Mouse (Mus musculus): ENCODE results near the gene Fcgbp. TPM values are rescaled to one million over a fixed set of nuclear protein-coding genes. Genes with fewer than 3 reads are reported as not detected.
A peak's percentile ranks its signal among the peaks of the same experiment; 100 is the strongest.

The Fcgbp gene
- polyA plus RNA-seq (2015; fragmentation: Nextera tagmentation; extraction: Ambion mirVana) = 1.5 and 2.4 TPM in 2 replicates

DNA sequence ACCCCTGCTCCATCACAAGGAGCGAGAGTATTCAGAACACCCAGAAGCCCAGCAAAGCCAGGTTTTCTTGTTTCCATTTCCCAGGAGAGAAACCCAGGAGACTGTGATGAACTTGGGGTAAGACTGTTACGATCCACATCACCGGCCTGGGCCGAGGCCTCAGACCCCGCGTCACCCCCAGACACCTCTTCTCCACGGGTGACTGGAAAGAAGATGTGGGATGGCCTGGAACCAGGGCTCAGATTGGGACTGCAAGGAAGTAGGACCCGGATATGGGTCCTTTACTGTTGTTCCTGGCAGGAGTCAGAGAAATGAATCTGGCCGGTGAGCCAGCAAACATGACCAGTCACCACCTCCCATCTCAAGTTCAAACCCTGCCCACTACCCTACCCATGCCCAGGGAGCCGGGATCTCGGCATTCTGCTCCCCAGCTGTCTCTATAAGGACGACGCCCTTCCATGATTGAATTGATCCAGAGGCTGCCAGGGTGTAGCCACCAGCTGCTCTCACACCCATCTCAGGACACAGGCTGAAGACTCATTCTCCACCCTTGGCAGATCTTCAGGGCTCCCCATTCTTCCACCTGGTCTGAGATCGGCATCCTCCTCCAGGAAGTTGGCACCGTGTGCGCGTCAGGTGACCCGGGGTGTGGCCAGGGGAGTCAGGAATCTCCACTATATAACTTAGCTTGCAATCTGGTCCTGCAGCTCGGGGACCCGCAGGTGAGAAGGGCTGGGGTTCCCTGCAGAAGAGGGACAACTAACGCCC is at the start of gene Fcgbp:
Gene Fcgbp (plus strand): TSS at position 706 of the 768 bp plus-strand sequence.
- H3K36me3 ChIP-seq (ENCODE audit: control insufficient read depth, insufficient read depth, low read length) = no peaks in the 10 kb centered on the region
- WGBS = 79% methylated on average over 21 of the region's 21 CpGs
- no peak within 1 kb of the TSS for H3K27ac ChIP-seq (ENCODE audit: low read length)
- H3K27me3 ChIP-seq (ENCODE audit: control insufficient read depth, insufficient read depth, low read depth, low read length) = no peaks in the 10 kb centered on the region
- H3K9ac ChIP-seq (ENCODE audit: low read length) = no peak within 1 kb of the TSS
- H3K9me3 ChIP-seq (ENCODE audit: control insufficient read depth, low read length) = no peaks in the 10 kb centered on the region
- no peak within 1 kb of the TSS for H3K4me3 ChIP-seq (ENCODE audit: low read length)
- no peak for ATAC-seq (ENCODE audit: low read depth)
- H3K4me2 ChIP-seq (ENCODE audit: low read depth, low read length) = no peak within 1 kb of the TSS
- peaks cover 3% of the 10 kb centered on the region; the same call in 1 of the 2 replicates for H3K4me1 ChIP-seq (replicated peaks; ENCODE audit: control insufficient read depth, insufficient read depth, low read length)

GRCm38 (mm10) chr7:28044524-28044923 is 26.5 kb upstream of the Fcgbp start:
- ATAC-seq (ENCODE audit: low read depth) = no peak
- Histone ChIP-seq H3K9ac (ENCODE audit: low read length) (no peak overlapping the region), H3K27me3 (ENCODE audit: control insufficient read depth, insufficient read depth, low read depth, low read length) (no peaks in the 10 kb centered on the region), H3K4me1 (replicated peaks; ENCODE audit: control insufficient read depth, insufficient read depth, low read length) (peaks cover 5% of the 10 kb centered on the region), H3K4me3 (ENCODE audit: low read length) (no peak overlapping the region), H3K36me3 (ENCODE audit: control insufficient read depth, insufficient read depth, low read length) (peaks cover 57% of the 10 kb centered on the region), H3K27ac (ENCODE audit: low read length) (no peak overlapping the region), H3K4me2 (ENCODE audit: low read depth, low read length) (no peak overlapping the region), H3K9me3 (ENCODE audit: control insufficient read depth, low read length) (no peaks in the 10 kb centered on the region)
- WGBS = 80% methylated on average over 4 of the region's 4 CpGs

- peak within 1 kb of the TSS; percentile 77 for H3K4me2 ChIP-seq (ENCODE audit: low read depth, low read length)
- no peaks in the 10 kb centered on the region for H3K9me3 ChIP-seq (ENCODE audit: control insufficient read depth, low read length)
- H3K4me1 ChIP-seq (replicated peaks; ENCODE audit: control insufficient read depth, insufficient read depth, low read length) = peaks cover 5% of the 10 kb centered on the region
- H3K27me3 ChIP-seq (ENCODE audit: control insufficient read depth, insufficient read depth, low read depth, low read length) = no peaks in the 10 kb centered on the region
- peaks cover 32% of the 10 kb centered on the region for H3K36me3 ChIP-seq (ENCODE audit: control insufficient read depth, insufficient read depth, low read length)
- peak within 1 kb of the TSS; percentile 84 for H3K4me3 ChIP-seq (ENCODE audit: low read length)
- H3K27ac ChIP-seq (ENCODE audit: low read length) = no peak within 1 kb of the TSS
- WGBS = under 1% methylated on average over 52 of the region's 52 CpGs
- peak; percentile 97 for ATAC-seq (ENCODE audit: low read depth)
- peak within 1 kb of the TSS; percentile 84 for H3K9ac ChIP-seq (ENCODE audit: low read length)
Measured at GRCm38 (mm10) chr7:28049476-28050409, 21.3 kb upstream of the Fcgbp start, which contains the start of gene Psmc4. Psmc4 (minus strand) TSS chr7:28050101.

- Histone ChIP-seq H3K9me3 (ENCODE audit: control insufficient read depth, low read length) (no peaks in the 10 kb centered on the region), H3K27ac (ENCODE audit: low read length) (no peak overlapping the region), H3K4me2 (ENCODE audit: low read depth, low read length) (peak overlapping the region; percentile 39), H3K27me3 (ENCODE audit: control insufficient read depth, insufficient read depth, low read depth, low read length) (no peaks in the 10 kb centered on the region), H3K4me1 (replicated peaks; ENCODE audit: control insufficient read depth, insufficient read depth, low read length) (peaks cover 5% of the 10 kb centered on the region), H3K36me3 (ENCODE audit: control insufficient read depth, insufficient read depth, low read length) (peaks cover 28% of the 10 kb centered on the region), H3K4me3 (ENCODE audit: low read length) (peak overlapping the region; percentile 14), H3K9ac (ENCODE audit: low read length) (peak overlapping the region; percentile 63)
- WGBS = 52% methylated on average over 17 of the region's 17 CpGs
- ATAC-seq (ENCODE audit: low read depth) = no peak
Measured at GRCm38 (mm10) chr7:28050584-28050983, 20.5 kb upstream of the Fcgbp start.

- Histone ChIP-seq H3K36me3 (ENCODE audit: control insufficient read depth, insufficient read depth, low read length) (peaks cover 4% of the 10 kb centered on the region), H3K9ac (ENCODE audit: low read length) (no peak overlapping the region), H3K4me1 (replicated peaks; ENCODE audit: control insufficient read depth, insufficient read depth, low read length) (peaks cover 5% of the 10 kb centered on the region), H3K4me3 (ENCODE audit: low read length) (no peak overlapping the region), H3K27me3 (ENCODE audit: control insufficient read depth, insufficient read depth, low read depth, low read length) (no peaks in the 10 kb centered on the region), H3K9me3 (ENCODE audit: control insufficient read depth, low read length) (no peaks in the 10 kb centered on the region), H3K27ac (ENCODE audit: low read length) (peak overlapping the region; percentile 74), H3K4me2 (ENCODE audit: low read depth, low read length) (no peak overlapping the region)
- ATAC-seq (ENCODE audit: low read depth) = peak; percentile 52
- 51% methylated on average over 6 of the region's 6 CpGs for WGBS
Measured at GRCm38 (mm10) chr7:28053046-28053930, 17.7 kb upstream of the Fcgbp start.

DNA sequence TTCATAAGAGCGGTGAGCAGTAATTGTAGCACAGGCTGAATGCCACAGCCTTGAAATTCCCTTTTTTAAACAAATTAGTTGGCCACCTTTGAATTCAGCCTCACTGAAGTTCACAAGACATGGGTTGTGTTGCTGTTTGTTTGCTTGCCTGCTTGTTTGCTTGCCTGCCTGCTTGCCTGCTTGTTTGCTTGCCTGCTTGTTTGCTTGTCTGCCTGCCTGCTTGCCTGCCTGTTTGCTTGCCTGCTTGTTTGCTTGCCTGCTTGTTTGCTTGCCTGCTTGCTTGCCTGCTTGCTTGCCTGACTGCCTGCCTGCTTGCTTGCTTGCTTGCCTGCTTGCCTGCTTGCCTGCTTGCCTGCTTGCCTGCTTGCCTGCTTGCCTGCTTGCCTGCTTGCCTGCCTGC is 11.1 kb upstream of the Fcgbp start:
- H3K27ac ChIP-seq (ENCODE audit: low read length) = no peak overlapping the region
- ATAC-seq (ENCODE audit: low read depth) = no peak
- H3K9ac ChIP-seq (ENCODE audit: low read length) = no peak overlapping the region
- no peaks in the 10 kb centered on the region for H3K4me1 ChIP-seq (replicated peaks; ENCODE audit: control insufficient read depth, insufficient read depth, low read length)
- no peaks in the 10 kb centered on the region; the same call in 1 of the 2 replicates for H3K9me3 ChIP-seq (ENCODE audit: control insufficient read depth, low read length)
- no peaks in the 10 kb centered on the region for H3K36me3 ChIP-seq (ENCODE audit: control insufficient read depth, insufficient read depth, low read length)
- no peak overlapping the region for H3K4me2 ChIP-seq (ENCODE audit: low read depth, low read length)
- no peak overlapping the region for H3K4me3 ChIP-seq (ENCODE audit: low read length)
- WGBS = 85% methylated on average over 1 of the region's 1 CpGs
- H3K27me3 ChIP-seq (ENCODE audit: control insufficient read depth, insufficient read depth, low read depth, low read length) = no peaks in the 10 kb centered on the region

- peaks cover 3% of the 10 kb centered on the region; the same call in 1 of the 2 replicates for H3K4me1 ChIP-seq (replicated peaks; ENCODE audit: control insufficient read depth, insufficient read depth, low read length)
- H3K4me3 ChIP-seq (ENCODE audit: low read length) = no peak overlapping the region
- H3K4me2 ChIP-seq (ENCODE audit: low read depth, low read length) = no peak overlapping the region
- H3K36me3 ChIP-seq (ENCODE audit: control insufficient read depth, insufficient read depth, low read length) = no peaks in the 10 kb centered on the region
- no peak overlapping the region for H3K27ac ChIP-seq (ENCODE audit: low read length)
- WGBS = 61% methylated on average over 3 of the region's 3 CpGs
- no peak overlapping the region for H3K9ac ChIP-seq (ENCODE audit: low read length)
- ATAC-seq (ENCODE audit: low read depth) = no peak
- no peaks in the 10 kb centered on the region; the same call in 1 of the 2 replicates for H3K9me3 ChIP-seq (ENCODE audit: control insufficient read depth, low read length)
- no peaks in the 10 kb centered on the region for H3K27me3 ChIP-seq (ENCODE audit: control insufficient read depth, insufficient read depth, low read depth, low read length)
Measured at GRCm38 (mm10) chr7:28068661-28069060, 2.4 kb upstream of the Fcgbp start.

DNA sequence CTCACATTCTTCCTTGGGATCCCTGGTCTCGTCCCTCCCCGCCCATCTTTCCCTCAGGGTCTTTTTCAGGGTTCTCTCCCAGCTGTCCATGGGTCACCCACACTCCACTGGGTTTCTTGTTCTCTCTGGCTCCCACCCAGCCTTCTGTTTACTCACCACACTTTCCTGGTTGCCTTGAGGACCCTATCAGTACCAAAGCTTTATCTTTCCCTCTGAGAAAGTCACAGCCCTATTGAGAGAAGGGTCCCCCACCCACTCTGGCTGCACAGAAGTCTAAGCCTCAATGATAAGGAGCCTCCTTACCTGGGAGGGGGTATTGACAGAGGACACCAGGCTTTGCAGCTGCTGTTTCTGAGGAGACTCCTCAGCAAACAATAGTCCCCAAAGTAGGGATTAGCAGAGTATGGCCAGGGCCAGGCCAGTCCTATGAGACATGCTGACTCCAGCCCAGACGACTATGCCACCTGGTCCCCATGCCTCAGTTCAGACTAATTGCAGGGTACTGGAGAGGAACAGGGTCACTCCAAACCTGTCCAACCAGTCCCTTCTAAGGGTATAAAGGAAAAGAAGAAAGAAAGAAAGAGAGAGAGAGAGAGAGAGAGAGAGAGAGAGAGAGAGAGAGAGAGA is 1.4 kb upstream of the Fcgbp start:
- H3K4me1 ChIP-seq (replicated peaks; ENCODE audit: control insufficient read depth, insufficient read depth, low read length) = peaks cover 3% of the 10 kb centered on the region; the same call in 1 of the 2 replicates
- no peak overlapping the region for H3K9ac ChIP-seq (ENCODE audit: low read length)
- H3K27ac ChIP-seq (ENCODE audit: low read length) = no peak overlapping the region
- ATAC-seq (ENCODE audit: low read depth) = no peak
- no peaks in the 10 kb centered on the region for H3K27me3 ChIP-seq (ENCODE audit: control insufficient read depth, insufficient read depth, low read depth, low read length)
- no peaks in the 10 kb centered on the region for H3K9me3 ChIP-seq (ENCODE audit: control insufficient read depth, low read length)
- no peak overlapping the region for H3K4me3 ChIP-seq (ENCODE audit: low read length)
- H3K36me3 ChIP-seq (ENCODE audit: control insufficient read depth, insufficient read depth, low read length) = no peaks in the 10 kb centered on the region
- H3K4me2 ChIP-seq (ENCODE audit: low read depth, low read length) = no peak overlapping the region
- 55% methylated on average over 3 of the region's 3 CpGs for WGBS
